Mouse (Mus musculus) limb, embryonic 15.5 days (tissue): ENCODE data around the gene Yeats2. TPM values are rescaled to one million over a fixed set of nuclear protein-coding genes. Genes with fewer than 3 reads are reported as not detected.
"Not testable (repeated sequence)": the region's sequence is repeated elsewhere in the genome, so short reads cannot be mapped to it uniquely, and the experiment has no call there.

ENCODE experiments used
- ATAC-seq: fragments of 200-750 bp; cut with Nextera tagmentation; 2 replicates; pipeline ENCODE4 v1.8.0; 2017; ENCODE audit warnings: low read depth, moderate TSS enrichment; ENCODE audit not compliant: insufficient number of reproducible peaks, low FRiP score, low TSS enrichment
- H3K27ac ChIP-seq: fragments of 300-500 bp; sonication (generic); 2 replicates; pipeline ENCODE4 v1.5.1; 2015; ENCODE audit warnings: moderate library complexity, mild to moderate bottlenecking, inconsistent platforms
- H3K27me3 ChIP-seq: fragments of 300-500 bp; sonication (generic); 2 replicates; pipeline ENCODE4 v1.6.1; 2015; ENCODE audit warnings: inconsistent platforms
- H3K36me3 ChIP-seq: fragments of 300-500 bp; sonication (generic); 2 replicates; pipeline ENCODE4 v1.6.1; 2015; ENCODE audit warnings: inconsistent platforms
- H3K4me1 ChIP-seq: fragments of 300-500 bp; sonication (generic); 2 replicates; pipeline ENCODE4 v1.6.1; 2015; ENCODE audit warnings: inconsistent platforms
- H3K4me2 ChIP-seq: fragments of 300-500 bp; sonication (generic); 2 replicates; pipeline ENCODE4 v1.6.1; 2015; ENCODE audit warnings: mild to moderate bottlenecking, inconsistent platforms
- H3K4me3 ChIP-seq: fragments of 300-500 bp; sonication (generic); 2 replicates; pipeline ENCODE4 v1.5.1; 2015; ENCODE audit warnings: mild to moderate bottlenecking, inconsistent platforms
- H3K9ac ChIP-seq: fragments of 300-500 bp; sonication (generic); 2 replicates; pipeline ENCODE4 v1.6.1; 2015; ENCODE audit warnings: inconsistent platforms
- H3K9me3 ChIP-seq: fragments of 300-500 bp; sonication (generic); 2 replicates; pipeline ENCODE4 v1.6.1; 2016; ENCODE audit warnings: inconsistent platforms
- WGBS: fragments of 180-500 bp; shearing (Covaris S2); methylation state at CpG from one replicate; pipeline ENCODE4 v1.1.7; 2015; 5-methylcytosine and 5-hydroxymethylcytosine counted together
- polyA plus RNA-seq: library from polyadenylated mRNA; unstranded; fragments of >200 nt; fragmentation: Nextera tagmentation; extraction: Ambion mirVana; gene quantifications from 2 replicates; pipeline ENCODE4 v1.2.1, GENCODE M21; 2015

Yeats2 gene
- 24.7 and 26.5 TPM in 2 replicates for polyA plus RNA-seq

DNA sequence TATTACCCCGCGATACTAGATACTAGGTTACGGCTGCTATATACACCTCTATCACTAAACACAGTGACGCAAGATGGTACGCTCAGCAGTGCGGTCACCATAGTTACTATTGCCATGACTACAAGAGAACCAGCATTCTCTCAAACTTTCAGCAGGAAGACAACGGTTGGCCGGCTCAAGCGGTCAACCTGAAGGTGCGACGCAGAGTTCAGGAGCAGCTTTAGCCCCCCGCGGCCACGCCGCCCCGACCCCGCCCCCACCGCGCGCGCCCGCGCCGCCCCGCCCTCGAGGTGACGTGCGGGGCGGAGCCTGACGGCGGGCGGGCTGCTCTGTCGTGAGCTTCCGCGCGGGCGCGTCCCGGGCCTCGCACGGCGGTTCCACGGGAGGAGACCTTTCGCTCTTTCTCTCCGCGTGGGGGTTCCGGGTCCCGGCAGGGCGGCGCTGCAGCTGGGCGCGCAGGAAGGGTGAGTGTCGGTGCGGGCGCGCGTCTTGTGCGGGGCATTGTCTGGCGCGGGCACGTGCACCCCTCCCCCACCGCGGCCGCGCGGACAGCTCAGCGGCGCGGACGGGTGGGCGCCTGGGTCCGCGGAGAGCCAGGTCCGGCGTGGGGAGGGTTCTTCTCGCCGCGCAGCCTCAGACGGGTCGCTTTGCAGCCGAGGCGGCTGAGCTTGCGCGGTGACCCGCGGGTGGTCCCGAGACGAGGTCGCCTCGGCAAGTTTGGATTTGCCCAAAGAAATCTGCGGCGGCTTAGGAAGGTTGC is at the start of gene Yeats2:
Gene Yeats2 (plus strand): TSS at position 292 of the 760 bp plus-strand sequence.
- under 1% methylated on average over 92 of the region's 92 CpGs for WGBS
- peaks cover 10% of the 10 kb centered on the region for H3K4me1 ChIP-seq
- H3K4me2 ChIP-seq = peak within 1 kb of the TSS; percentile 55
- H3K9me3 ChIP-seq = no peaks in the 10 kb centered on the region
- peak within 1 kb of the TSS; percentile 95 for H3K27ac ChIP-seq
- H3K4me3 ChIP-seq = peak within 1 kb of the TSS; percentile 83
- H3K36me3 ChIP-seq = peaks cover 5% of the 10 kb centered on the region; the same call in 1 of the 2 replicates
- peak within 1 kb of the TSS; percentile 82 for H3K9ac ChIP-seq
- ATAC-seq = peak; percentile 90
- no peaks in the 10 kb centered on the region for H3K27me3 ChIP-seq

GRCm38 (mm10) chr16:20095966-20096365 is 44.9 kb upstream of the Yeats2 start:
- H3K4me2 ChIP-seq = no peak overlapping the region
- ATAC-seq = no peak
- 73% methylated on average over 2 of the region's 2 CpGs for WGBS
- H3K27ac ChIP-seq = no peak overlapping the region
- no peaks in the 10 kb centered on the region for H3K36me3 ChIP-seq
- H3K27me3 ChIP-seq = no peaks in the 10 kb centered on the region
- peaks cover 7% of the 10 kb centered on the region; the same call in 1 of the 2 replicates for H3K4me1 ChIP-seq
- no peaks in the 10 kb centered on the region for H3K9me3 ChIP-seq
- H3K4me3 ChIP-seq = no peak overlapping the region
- no peak overlapping the region for H3K9ac ChIP-seq

- Histone ChIP-seq H3K9ac (peak within 1 kb of the TSS; percentile 78), H3K27ac (peak within 1 kb of the TSS; percentile 96), H3K4me2 (peak within 1 kb of the TSS; percentile 67), H3K9me3 (no peaks in the 10 kb centered on the region), H3K4me3 (peak within 1 kb of the TSS; percentile 96), H3K4me1 (peaks cover 7% of the 10 kb centered on the region; the same call in 1 of the 2 replicates), H3K36me3 (no peaks in the 10 kb centered on the region), H3K27me3 (no peaks in the 10 kb centered on the region)
- peak; percentile 92 for ATAC-seq
- under 1% methylated on average over 29 of the region's 29 CpGs for WGBS
Observed at GRCm38 (mm10) chr16:20097069-20097710, 43.7 kb upstream of the Yeats2 start, which contains the start of gene Klhl24. Gene Klhl24 (plus strand): TSS chr16:20097542.

- Histone ChIP-seq H3K27ac (peak overlapping the region; percentile 96), H3K36me3 (0 out of 2 replicates have a peak, but pooled peaks cover 5% of the 10 kb centered on the region), H3K4me1 (peaks cover 7% of the 10 kb centered on the region; the same call in 1 of the 2 replicates), H3K4me2 (peak overlapping the region; percentile 67), H3K27me3 (no peaks in the 10 kb centered on the region), H3K4me3 (peak overlapping the region; percentile 96), H3K9me3 (no peaks in the 10 kb centered on the region), H3K9ac (peak overlapping the region; percentile 78)
- ATAC-seq = peak; percentile 91
- under 1% methylated on average over 58 of the region's 61 CpGs for WGBS
Observed at GRCm38 (mm10) chr16:20097711-20098374, 43.0 kb upstream of the Yeats2 start.

- WGBS = 5% methylated on average over 4 of the region's 4 CpGs
- H3K4me2 ChIP-seq = peak overlapping the region; percentile 67
- ATAC-seq = no peak
Observed at GRCm38 (mm10) chr16:20098375-20098727, 42.5 kb upstream of the Yeats2 start.

GRCm38 (mm10) chr16:20098866-20099629 is 41.8 kb upstream of the Yeats2 start:
- WGBS = 88% methylated on average over 6 of the region's 6 CpGs
- Histone ChIP-seq H3K27ac (no peak overlapping the region), H3K36me3 (peaks cover 16% of the 10 kb centered on the region), H3K9me3 (peaks cover 9% of the 10 kb centered on the region; the same call in 1 of the 2 replicates), H3K9ac (no peak overlapping the region), H3K4me2 (no peak overlapping the region), H3K4me1 (peaks cover 7% of the 10 kb centered on the region; the same call in 1 of the 2 replicates), H3K27me3 (no peaks in the 10 kb centered on the region), H3K4me3 (no peak overlapping the region)
- no peak for ATAC-seq

More at GRCm38 (mm10) chr16:20098375-20098727, 42.5 kb upstream of the Yeats2 start:
- Histone ChIP-seq H3K36me3 (peaks cover 9% of the 10 kb centered on the region), H3K4me1 (peaks cover 7% of the 10 kb centered on the region; the same call in 1 of the 2 replicates), H3K4me3 (peak overlapping the region; percentile 96), H3K9me3 (peaks cover 3% of the 10 kb centered on the region; the same call in 1 of the 2 replicates), H3K9ac (peak overlapping the region; percentile 78), H3K27ac (peak overlapping the region; percentile 96), H3K27me3 (no peaks in the 10 kb centered on the region)

GRCm38 (mm10) chr16:20106996-20107395 is 33.9 kb upstream of the Yeats2 start:
- peaks cover 11% of the 10 kb centered on the region; the same call in 1 of the 2 replicates for H3K9me3 ChIP-seq
- no peak overlapping the region for H3K4me2 ChIP-seq
- peaks cover 68% of the 10 kb centered on the region for H3K36me3 ChIP-seq
- no peaks in the 10 kb centered on the region for H3K27me3 ChIP-seq
- H3K27ac ChIP-seq = no peak overlapping the region
- ATAC-seq = no peak
- 96% methylated on average over 8 of the region's 8 CpGs for WGBS
- no peak overlapping the region for H3K4me3 ChIP-seq
- no peaks in the 10 kb centered on the region for H3K4me1 ChIP-seq
- no peak overlapping the region for H3K9ac ChIP-seq

GRCm38 (mm10) chr16:20108961-20109360 is 31.9 kb upstream of the Yeats2 start:
- Histone ChIP-seq H3K9me3 (peaks cover 3% of the 10 kb centered on the region; the same call in 1 of the 2 replicates), H3K9ac (no peak overlapping the region), H3K27me3 (no peaks in the 10 kb centered on the region), H3K4me2 (no peak overlapping the region), H3K27ac (no peak overlapping the region), H3K4me1 (no peaks in the 10 kb centered on the region), H3K4me3 (no peak overlapping the region), H3K36me3 (peaks cover 59% of the 10 kb centered on the region)
- 93% methylated on average over 6 of the region's 6 CpGs for whole genome bisulfite sequencing
- no peak for ATAC-seq

DNA sequence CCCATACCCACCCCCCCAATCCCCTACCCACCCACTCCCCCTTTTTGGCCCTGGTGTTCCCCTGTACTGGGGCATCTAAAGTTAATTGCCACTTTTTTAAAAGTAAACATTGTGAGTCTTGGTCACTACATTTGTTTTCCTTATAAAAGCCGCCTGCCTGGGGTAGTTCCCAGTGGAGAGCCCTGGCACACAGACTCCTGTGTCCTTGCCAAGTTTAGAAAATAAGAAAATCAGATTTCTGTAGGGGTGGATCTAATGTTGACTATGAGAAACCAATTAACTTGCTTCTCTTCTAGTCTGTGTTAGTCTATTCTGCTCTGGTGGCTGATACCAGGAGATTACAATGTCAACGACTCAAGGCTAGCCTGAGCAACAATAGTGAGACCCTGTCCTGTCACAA is 28.2 kb upstream of the Yeats2 start:
- ATAC-seq = no peak
- peaks cover 59% of the 10 kb centered on the region for H3K36me3 ChIP-seq
- H3K9ac ChIP-seq = no peak overlapping the region
- no peaks in the 10 kb centered on the region for H3K9me3 ChIP-seq
- H3K27ac ChIP-seq = no peak overlapping the region
- 72% methylated on average over 2 of the region's 2 CpGs for WGBS
- no peaks in the 10 kb centered on the region for H3K27me3 ChIP-seq
- no peak overlapping the region for H3K4me2 ChIP-seq
- H3K4me3 ChIP-seq = no peak overlapping the region
- no peaks in the 10 kb centered on the region for H3K4me1 ChIP-seq

DNA sequence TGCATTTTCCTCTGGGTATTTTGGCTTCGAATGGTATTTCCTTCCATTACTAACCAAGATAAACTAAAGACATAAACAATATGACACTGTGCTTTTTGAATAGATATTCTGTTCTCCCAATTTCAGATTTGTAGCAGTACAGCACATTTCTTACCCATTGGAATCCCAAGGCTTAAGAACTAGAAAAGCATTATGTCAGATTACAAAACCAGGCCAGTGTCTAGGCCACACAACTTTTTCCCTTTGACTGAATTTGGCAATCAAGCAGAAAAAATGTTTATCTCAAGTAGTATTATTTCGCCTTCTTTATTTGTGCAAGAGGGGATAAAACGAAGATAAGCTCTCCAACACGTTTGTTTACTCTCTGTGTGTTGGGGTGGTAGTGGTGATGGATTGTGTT is 24.8 kb upstream of the Yeats2 start:
- no peaks in the 10 kb centered on the region for H3K9me3 ChIP-seq
- no peak overlapping the region for H3K4me2 ChIP-seq
- no peaks in the 10 kb centered on the region for H3K27me3 ChIP-seq
- H3K9ac ChIP-seq = no peak overlapping the region
- 78% methylated on average over 4 of the region's 4 CpGs for WGBS
- peaks cover 56% of the 10 kb centered on the region for H3K36me3 ChIP-seq
- H3K4me3 ChIP-seq = no peak overlapping the region
- no peaks in the 10 kb centered on the region for H3K4me1 ChIP-seq
- no peak overlapping the region for H3K27ac ChIP-seq
- ATAC-seq = no peak

- H3K9ac ChIP-seq, H3K27me3 ChIP-seq, H3K4me2 ChIP-seq, ATAC-seq, H3K4me3 ChIP-seq, H3K9me3 ChIP-seq, H3K4me1 ChIP-seq, H3K27ac ChIP-seq: not testable (repeated sequence)
- H3K36me3 ChIP-seq = peaks cover 27% of the 10 kb centered on the region
- 57% methylated on average over 10 of the region's 10 CpGs for WGBS
Observed at GRCm38 (mm10) chr16:20126319-20126883, 14.5 kb upstream of the Yeats2 start.
